Mouse (Mus musculus): ENCODE data around the gene Ssbp3.

- no peak for TF ChIP-seq POLR2A (IDR thresholded peaks at IDR 0.05; ENCODE audit: insufficient read depth, low read depth, low read length)
- TF ChIP-seq CTCF (IDR thresholded peaks at IDR 0.05; ENCODE audit: insufficient read depth, low read depth, low read length): no peak
Measured at GRCm38 (mm10) chr4:106909797-106910196, 704 bp upstream of the Ssbp3 start.
